Mouse (Mus musculus): Measurements from ENCODE around the gene Anln. TPM values are rescaled to one million over a fixed set of nuclear protein-coding genes. Genes with fewer than 3 reads are reported as not detected.
"Not testable (repeated sequence)": the region's sequence is repeated elsewhere in the genome, so short reads cannot be mapped to it uniquely, and the experiment has no call there.

The Anln gene
- polyA plus RNA-seq, 1 experiment from 2014 or later = 35.4 TPM

GRCm38 (mm10) chr9:22355919-22356318 is 33.1 kb downstream of the Anln start:
- Histone ChIP-seq H3K4me2 (no peak overlapping the region), H3K4me3 (no peak overlapping the region), H3K9ac (no peak overlapping the region), H3K27ac (no peak overlapping the region), H3K9me3 (no peaks in the 10 kb centered on the region), H3K4me1 (no peaks in the 10 kb centered on the region), H3K36me3 (peaks cover 64% of the 10 kb centered on the region), H3K27me3 (no peaks in the 10 kb centered on the region)
- WGBS = 87% methylated on average over 3 of the region's 3 CpGs
- no peak for ATAC-seq (ENCODE audit: insufficient number of reproducible peaks, low FRiP score, low TSS enrichment, low read depth)

DNA sequence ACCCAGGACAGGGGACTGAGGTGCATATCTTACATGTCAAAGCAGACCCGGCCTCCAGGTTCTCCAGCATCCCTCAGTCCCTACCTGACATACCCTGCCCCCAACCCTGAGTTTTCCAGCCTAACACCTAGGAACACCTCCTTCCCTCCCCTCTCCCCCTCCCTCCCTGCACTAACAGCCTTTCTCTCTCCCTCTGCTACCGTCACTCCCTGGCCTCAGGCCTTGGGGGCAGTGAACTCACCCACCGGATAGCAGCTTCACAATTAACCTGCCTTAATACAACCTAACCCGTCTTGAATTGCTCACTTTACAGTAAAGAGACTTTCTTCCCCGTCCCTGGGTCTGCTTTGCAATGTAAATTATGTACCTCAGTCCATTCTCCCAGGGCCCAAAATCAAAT is 35.1 kb downstream of the Anln start:
- ATAC-seq (ENCODE audit: insufficient number of reproducible peaks, low FRiP score, low TSS enrichment, low read depth) = no peak
- H3K36me3 ChIP-seq = peaks cover 51% of the 10 kb centered on the region

DNA sequence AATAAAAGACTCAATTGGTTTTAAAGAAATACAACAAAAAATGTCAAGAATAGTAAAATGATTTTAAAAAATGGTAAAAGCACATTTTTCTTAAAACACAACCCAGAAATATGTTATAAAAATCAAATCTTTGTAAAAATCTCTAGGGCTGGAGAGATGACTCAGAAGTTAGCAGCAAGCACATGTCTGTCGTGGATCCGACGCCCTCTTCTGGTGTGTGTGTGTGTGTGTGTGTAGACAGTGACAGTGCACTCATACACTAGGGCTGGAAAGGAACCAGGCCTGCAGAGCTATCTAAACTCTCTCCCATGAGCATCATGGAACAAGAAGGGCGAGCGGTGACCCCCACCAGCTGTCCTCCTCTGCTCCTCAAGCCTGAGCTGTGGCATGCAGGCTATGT is 35.5 kb downstream of the Anln start:
- Histone ChIP-seq H3K27ac (no peak overlapping the region), H3K4me3 (no peak overlapping the region), H3K27me3 (no peaks in the 10 kb centered on the region), H3K36me3 (peaks cover 48% of the 10 kb centered on the region), H3K9me3 (no peaks in the 10 kb centered on the region), H3K9ac (no peak overlapping the region), H3K4me1 (no peaks in the 10 kb centered on the region), H3K4me2 (no peak overlapping the region)
- no peak for ATAC-seq (ENCODE audit: insufficient number of reproducible peaks, low FRiP score, low TSS enrichment, low read depth)
- 89% methylated on average over 5 of the region's 5 CpGs for WGBS

More for the DNA sequence above, 35.1 kb downstream of the Anln start:
- H3K4me2 ChIP-seq = no peak overlapping the region
- H3K27me3 ChIP-seq = no peaks in the 10 kb centered on the region
- H3K9me3 ChIP-seq = no peaks in the 10 kb centered on the region
- no peaks in the 10 kb centered on the region for H3K4me1 ChIP-seq
- H3K27ac ChIP-seq = no peak overlapping the region
- H3K9ac ChIP-seq = no peak overlapping the region
- no peak overlapping the region for H3K4me3 ChIP-seq
- WGBS = 67% methylated on average over 5 of the region's 5 CpGs

DNA sequence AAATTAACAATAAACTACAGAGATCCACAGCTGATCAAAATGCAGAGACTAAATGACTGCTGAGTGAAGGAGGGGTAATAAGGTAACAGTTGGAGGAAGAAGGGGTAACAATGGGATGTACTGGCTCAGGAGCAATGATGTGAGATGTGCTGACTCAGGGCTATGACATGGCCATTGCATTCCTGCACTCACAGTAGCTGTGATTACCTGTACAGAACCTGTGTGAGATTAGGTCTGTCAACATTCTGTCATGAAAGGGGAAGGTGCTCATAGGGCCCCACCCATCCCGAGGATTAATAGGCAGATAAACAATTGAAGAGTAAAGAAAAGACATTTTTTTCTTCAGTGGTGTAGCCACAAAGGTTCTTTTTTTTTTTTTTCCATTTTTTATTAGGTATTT is 48.7 kb downstream of the Anln start:
- H3K36me3 ChIP-seq = peaks cover 60% of the 10 kb centered on the region
- no peak overlapping the region for H3K4me3 ChIP-seq
- H3K4me2 ChIP-seq = no peak overlapping the region
- H3K9me3 ChIP-seq = no peaks in the 10 kb centered on the region
- H3K9ac ChIP-seq = no peak overlapping the region
- ATAC-seq (ENCODE audit: insufficient number of reproducible peaks, low FRiP score, low TSS enrichment, low read depth) = no peak
- H3K27ac ChIP-seq = no peak overlapping the region
- 86% methylated on average over 1 of the region's 1 CpGs for WGBS
- H3K27me3 ChIP-seq = no peaks in the 10 kb centered on the region
- no peaks in the 10 kb centered on the region for H3K4me1 ChIP-seq

DNA sequence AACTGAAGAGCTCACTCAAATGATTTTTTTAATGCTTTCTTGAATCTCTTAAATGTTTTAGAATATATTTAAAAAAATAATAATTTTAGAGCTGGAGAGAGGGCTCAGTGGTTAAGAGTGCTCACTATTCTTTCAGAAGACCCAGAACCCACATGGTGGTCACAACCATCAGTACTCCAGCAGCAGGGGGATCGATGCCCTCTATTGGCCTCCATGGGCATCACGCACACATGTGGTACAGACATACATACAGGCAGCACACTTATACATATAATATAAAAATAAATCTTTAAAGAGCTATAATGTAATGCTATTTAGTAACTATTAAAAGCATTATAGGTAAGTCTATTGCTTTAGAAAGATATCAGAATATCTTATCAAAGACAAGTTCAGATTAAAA is 51.8 kb downstream of the Anln start:
- no peak for ATAC-seq (ENCODE audit: insufficient number of reproducible peaks, low FRiP score, low TSS enrichment, low read depth)
- Histone ChIP-seq H3K27ac (no peak overlapping the region), H3K27me3 (no peaks in the 10 kb centered on the region), H3K4me2 (no peak overlapping the region), H3K4me1 (no peaks in the 10 kb centered on the region), H3K9ac (no peak overlapping the region), H3K36me3 (peaks cover 63% of the 10 kb centered on the region), H3K9me3 (no peaks in the 10 kb centered on the region), H3K4me3 (no peak overlapping the region)
- WGBS = 99% methylated on average over 2 of the region's 2 CpGs

- Histone ChIP-seq H3K4me3 (peak overlapping the region; percentile 58), H3K9me3 (no peaks in the 10 kb centered on the region), H3K27ac (peak overlapping the region; percentile 84), H3K4me2 (peak overlapping the region; percentile 80), H3K4me1 (peaks cover 13% of the 10 kb centered on the region), H3K9ac (peak overlapping the region; percentile 55), H3K36me3 (peaks cover 7% of the 10 kb centered on the region; the same call in 1 of the 2 replicates), H3K27me3 (no peaks in the 10 kb centered on the region)
- peak; percentile 89 for ATAC-seq (ENCODE audit: insufficient number of reproducible peaks, low FRiP score, low TSS enrichment, low read depth)
- WGBS = under 1% methylated on average over 32 of the region's 32 CpGs
These were observed 61.3 kb downstream of the Anln start for GRCm38 (mm10) chr9:22327475-22328387.

DNA sequence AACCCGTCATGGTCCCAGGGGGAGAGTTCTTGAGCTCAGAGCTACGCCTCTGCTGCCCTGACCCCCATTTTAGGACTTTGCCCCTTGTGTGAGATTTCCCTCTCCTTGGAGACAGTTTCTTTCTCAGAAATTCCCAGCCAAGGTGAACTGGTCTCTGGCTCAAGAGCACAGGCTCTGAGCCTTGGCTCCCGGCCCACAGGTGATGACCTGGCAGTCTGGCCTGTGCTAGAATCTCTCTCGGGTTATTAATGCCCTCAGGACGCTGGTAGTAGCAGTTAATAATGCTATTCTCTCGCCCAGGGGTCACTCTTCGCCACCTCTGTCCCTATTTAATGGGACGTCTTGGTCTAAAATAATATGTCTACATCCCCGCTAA is 61.9 kb downstream of the Anln start:
- peaks cover 13% of the 10 kb centered on the region for H3K4me1 ChIP-seq
- no peaks in the 10 kb centered on the region for H3K9me3 ChIP-seq
- ATAC-seq (ENCODE audit: insufficient number of reproducible peaks, low FRiP score, low TSS enrichment, low read depth) = no peak
- peak overlapping the region; percentile 55; the same call in 1 of the 2 replicates for H3K9ac ChIP-seq
- H3K4me2 ChIP-seq = peak overlapping the region; percentile 80
- no peaks in the 10 kb centered on the region for H3K27me3 ChIP-seq
- peak overlapping the region; percentile 58 for H3K4me3 ChIP-seq
- WGBS = 14% methylated on average over 9 of the region's 9 CpGs
- H3K27ac ChIP-seq = peak overlapping the region; percentile 84
- 0 out of 2 replicates have a peak, but pooled peaks cover 3% of the 10 kb centered on the region for H3K36me3 ChIP-seq

GRCm38 (mm10) chr9:22324579-22324978 is 64.4 kb downstream of the Anln start:
- 94% methylated on average over 1 of the region's 1 CpGs for WGBS
- peaks cover 13% of the 10 kb centered on the region for H3K4me1 ChIP-seq
- no peaks in the 10 kb centered on the region for H3K36me3 ChIP-seq
- H3K9ac ChIP-seq = no peak overlapping the region
- no peak for ATAC-seq (ENCODE audit: insufficient number of reproducible peaks, low FRiP score, low TSS enrichment, low read depth)
- no peak overlapping the region for H3K27ac ChIP-seq
- H3K4me2 ChIP-seq = no peak overlapping the region
- no peaks in the 10 kb centered on the region for H3K27me3 ChIP-seq
- H3K4me3 ChIP-seq = no peak overlapping the region
- no peaks in the 10 kb centered on the region for H3K9me3 ChIP-seq

GRCm38 (mm10) chr9:22322381-22323211 is 66.4 kb downstream of the Anln start:
- H3K9me3 ChIP-seq = no peaks in the 10 kb centered on the region
- H3K27ac ChIP-seq = no peak overlapping the region
- H3K4me3 ChIP-seq = no peak overlapping the region
- H3K9ac ChIP-seq = no peak overlapping the region
- peaks cover 8% of the 10 kb centered on the region for H3K4me1 ChIP-seq
- 71% methylated on average over 8 of the region's 8 CpGs for WGBS
- H3K36me3 ChIP-seq = no peaks in the 10 kb centered on the region
- H3K4me2 ChIP-seq = no peak overlapping the region
- ATAC-seq (ENCODE audit: insufficient number of reproducible peaks, low FRiP score, low TSS enrichment, low read depth) = no peak
- H3K27me3 ChIP-seq = no peaks in the 10 kb centered on the region

- H3K36me3 ChIP-seq = no peaks in the 10 kb centered on the region
- no peak overlapping the region for H3K4me3 ChIP-seq
- H3K4me1 ChIP-seq = no peaks in the 10 kb centered on the region
- no peaks in the 10 kb centered on the region for H3K27me3 ChIP-seq
- H3K9me3 ChIP-seq = peaks cover 6% of the 10 kb centered on the region; the same call in 1 of the 2 replicates
- no peak overlapping the region for H3K9ac ChIP-seq
- H3K4me2 ChIP-seq = no peak overlapping the region
- 95% methylated on average over 1 of the region's 1 CpGs for WGBS
- H3K27ac ChIP-seq = no peak overlapping the region
- no peak for ATAC-seq (ENCODE audit: insufficient number of reproducible peaks, low FRiP score, low TSS enrichment, low read depth)
These were observed 69.9 kb downstream of the Anln start for GRCm38 (mm10) chr9:22319109-22319508.

- 74% methylated on average over 5 of the region's 5 CpGs for WGBS
- H3K4me2 ChIP-seq; H3K4me1 ChIP-seq; H3K27me3 ChIP-seq; H3K36me3 ChIP-seq; H3K27ac ChIP-seq; ATAC-seq (ENCODE audit: insufficient number of reproducible peaks, low FRiP score, low TSS enrichment, low read depth); H3K9me3 ChIP-seq; H3K9ac ChIP-seq; H3K4me3 ChIP-seq: not testable (repeated sequence)
These were observed 72.9 kb downstream of the Anln start for GRCm38 (mm10) chr9:22316047-22316446.

GRCm38 (mm10) chr9:22314066-22314465 is 74.9 kb downstream of the Anln start:
- no peaks in the 10 kb centered on the region for H3K36me3 ChIP-seq
- no peak overlapping the region for H3K27ac ChIP-seq
- no peak overlapping the region for H3K4me2 ChIP-seq
- H3K9ac ChIP-seq = no peak overlapping the region
- ATAC-seq (ENCODE audit: insufficient number of reproducible peaks, low FRiP score, low TSS enrichment, low read depth) = no peak
- no peaks in the 10 kb centered on the region for H3K27me3 ChIP-seq
- H3K4me3 ChIP-seq = no peak overlapping the region
- peaks cover 6% of the 10 kb centered on the region; the same call in 1 of the 2 replicates for H3K9me3 ChIP-seq
- no peaks in the 10 kb centered on the region for H3K4me1 ChIP-seq
- WGBS = 68% methylated on average over 3 of the region's 3 CpGs

All from limb, embryonic 15.5 days (tissue).